Mouse (Mus musculus): Measurements from ENCODE around the gene Sfn.

The Sfn gene

DNA sequence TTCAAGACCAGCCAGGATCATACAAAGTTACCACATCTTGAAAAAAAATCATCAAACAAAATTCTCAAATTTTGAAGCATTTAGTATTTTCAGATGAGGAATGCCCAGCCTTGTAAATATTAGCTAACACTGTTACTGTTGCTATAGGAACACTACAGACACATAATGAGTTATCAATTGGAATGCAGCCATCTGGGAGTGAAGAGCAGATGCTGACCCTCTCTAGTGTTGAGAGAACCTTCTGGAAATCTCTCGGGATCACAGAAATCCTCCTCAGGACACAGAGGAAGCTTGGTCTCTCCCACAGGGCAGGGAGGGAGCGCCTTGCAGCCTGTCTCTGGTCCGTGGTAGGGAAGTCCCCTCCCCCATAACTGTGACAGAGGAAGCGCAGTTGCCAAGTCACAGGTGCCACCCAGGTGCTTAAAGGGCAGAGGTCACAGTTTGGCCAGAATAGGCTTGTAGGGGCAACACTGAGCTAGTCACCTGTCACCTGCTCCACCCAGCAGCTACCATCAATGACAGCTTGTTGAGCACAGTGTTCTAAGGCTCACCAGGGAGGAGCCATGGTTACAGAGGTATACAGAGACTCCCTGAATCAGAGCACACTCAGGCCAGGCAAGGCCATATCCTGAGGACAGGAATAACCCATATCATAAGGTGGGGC is 17.6 kb upstream of the Sfn start:
- no peak for DNase-seq

- no peak for DNase-seq
Observed at GRCm38 (mm10) chr4:133617936-133618335, 16.0 kb upstream of the Sfn start.

DNA sequence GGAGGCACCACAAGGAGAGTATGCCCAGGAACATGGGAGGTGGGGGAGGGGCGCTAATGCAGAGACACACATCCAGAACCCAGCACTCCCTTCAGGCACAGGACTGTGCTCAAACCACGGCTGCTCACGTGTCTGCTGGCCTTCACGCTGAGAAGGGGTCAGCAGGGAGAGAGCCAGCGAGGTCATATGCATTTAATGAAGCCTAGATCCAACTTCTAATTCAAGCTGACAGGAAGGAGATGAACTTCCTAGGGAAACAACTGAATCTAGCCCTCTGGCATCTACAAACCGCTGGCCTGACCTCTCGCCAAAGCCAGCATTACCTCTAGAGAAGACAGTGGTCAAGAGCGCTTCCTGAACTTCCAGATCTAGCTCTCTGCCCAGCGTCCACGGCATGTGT is 13.4 kb upstream of the Sfn start:
- no peak for DNase-seq

- no peak for DNase-seq
Observed at GRCm38 (mm10) chr4:133614274-133614761, 12.3 kb upstream of the Sfn start.

DNA sequence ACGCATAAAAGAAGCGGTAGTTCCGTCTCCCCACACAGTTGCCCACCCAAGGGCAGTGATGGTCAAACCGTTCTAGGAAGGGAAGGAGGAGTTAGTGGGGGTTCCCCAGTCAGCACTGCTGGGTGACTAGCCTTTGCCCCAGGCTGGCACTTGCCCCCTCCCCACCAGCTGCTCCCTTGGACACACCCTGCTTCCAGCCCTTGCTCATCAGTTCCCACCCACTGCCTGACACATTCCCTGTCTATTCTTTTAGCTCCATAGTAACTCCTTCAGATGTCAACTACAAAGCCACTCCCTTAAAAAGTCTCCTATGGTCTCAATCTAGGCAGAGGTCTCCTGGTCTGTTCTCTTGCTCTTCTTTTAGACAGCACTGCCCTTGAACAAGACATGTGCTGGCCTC is 11.9 kb upstream of the Sfn start:
- no peak for DNase-seq

GRCm38 (mm10) chr4:133613026-133613425 is 11.1 kb upstream of the Sfn start:
- no peak for DNase-seq

DNA sequence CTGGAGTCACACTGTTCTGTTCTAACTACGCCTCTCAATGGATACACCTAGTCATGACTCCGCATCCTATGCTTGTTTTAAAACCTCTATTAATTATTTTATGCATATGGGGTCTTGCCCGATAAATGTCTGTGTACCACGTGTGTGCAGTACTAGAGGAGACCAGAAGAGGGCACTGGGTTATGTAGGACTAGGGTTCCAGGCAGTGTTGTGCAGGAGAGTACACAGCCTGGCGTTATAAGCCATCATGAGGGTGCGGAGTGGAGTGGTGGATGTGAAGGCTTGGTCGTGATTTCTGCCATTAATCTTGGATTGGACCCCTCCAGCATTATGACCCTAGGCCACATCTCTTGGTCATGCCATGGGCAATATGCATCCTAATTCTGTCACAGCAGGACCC is 10.4 kb upstream of the Sfn start:
- DNase-seq, result no peak

DNA sequence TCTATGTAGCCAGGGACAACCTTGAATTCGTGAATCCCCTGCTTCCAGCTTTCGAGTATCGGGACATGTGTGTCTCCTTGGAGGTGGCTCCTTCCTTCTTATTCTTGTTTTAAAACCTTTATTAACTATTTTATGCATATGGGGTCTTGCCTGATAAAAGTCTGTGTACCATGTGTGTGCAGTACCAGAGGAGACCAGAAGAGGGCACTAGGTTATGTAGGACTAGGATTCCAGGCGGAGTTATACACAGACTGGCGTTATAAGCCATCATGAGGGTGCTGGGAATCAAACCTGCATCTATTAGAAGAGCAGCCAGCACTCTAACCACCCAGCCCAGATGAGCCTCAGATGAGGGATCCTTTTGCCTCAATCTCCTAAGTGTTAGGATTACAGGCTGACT is 9.8 kb upstream of the Sfn start:
- peak; percentile 47 for DNase-seq

DNA sequence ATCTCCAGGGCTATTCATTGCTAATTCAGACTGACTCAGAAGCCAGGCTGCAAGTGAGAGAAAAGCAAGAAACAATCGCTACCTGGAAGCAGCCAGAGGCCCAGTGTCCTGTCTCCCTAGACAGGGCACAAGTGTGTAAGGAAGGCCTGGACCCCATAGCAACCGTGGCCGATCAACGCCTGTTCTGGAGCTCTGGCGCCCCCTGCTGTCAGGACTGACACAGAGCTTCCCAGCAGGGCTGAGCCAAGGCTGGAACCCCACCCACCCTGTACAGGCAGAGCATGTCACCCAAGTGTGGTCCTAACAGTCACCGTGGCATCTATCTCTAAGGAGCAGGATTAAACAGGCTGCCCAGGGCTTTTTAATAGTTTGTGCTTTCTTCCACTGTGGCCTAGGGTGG is 7.8 kb upstream of the Sfn start:
- DNase-seq, result peak; percentile 95

DNA sequence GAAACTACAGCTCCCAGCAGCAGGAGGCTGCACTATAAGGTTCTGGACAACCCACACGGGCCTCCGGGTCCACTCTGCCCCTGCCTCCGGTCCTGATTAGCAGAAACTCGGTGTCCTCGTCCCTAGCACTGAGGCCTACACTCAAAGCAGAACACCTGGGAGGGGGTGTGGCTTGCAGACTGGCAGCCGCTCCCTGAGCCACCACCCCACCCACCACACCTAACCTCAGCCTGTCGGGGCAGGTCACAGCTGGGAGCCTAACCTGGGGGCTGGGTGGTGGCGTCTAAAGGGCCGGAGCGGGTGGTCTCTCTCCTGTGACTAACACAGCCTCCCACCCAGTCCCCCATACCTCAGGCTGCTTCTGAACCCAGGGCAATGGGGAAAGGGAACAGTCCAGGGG is 5.3 kb upstream of the Sfn start:
- DNase-seq, result no peak

- peak; percentile 6 for DNase-seq
Observed at GRCm38 (mm10) chr4:133605330-133605729, 3.4 kb upstream of the Sfn start.

GRCm38 (mm10) chr4:133604856-133605255 is 2.9 kb upstream of the Sfn start:
- no peak for DNase-seq

GRCm38 (mm10) chr4:133604175-133604574 is 2.2 kb upstream of the Sfn start:
- no peak for DNase-seq

DNA sequence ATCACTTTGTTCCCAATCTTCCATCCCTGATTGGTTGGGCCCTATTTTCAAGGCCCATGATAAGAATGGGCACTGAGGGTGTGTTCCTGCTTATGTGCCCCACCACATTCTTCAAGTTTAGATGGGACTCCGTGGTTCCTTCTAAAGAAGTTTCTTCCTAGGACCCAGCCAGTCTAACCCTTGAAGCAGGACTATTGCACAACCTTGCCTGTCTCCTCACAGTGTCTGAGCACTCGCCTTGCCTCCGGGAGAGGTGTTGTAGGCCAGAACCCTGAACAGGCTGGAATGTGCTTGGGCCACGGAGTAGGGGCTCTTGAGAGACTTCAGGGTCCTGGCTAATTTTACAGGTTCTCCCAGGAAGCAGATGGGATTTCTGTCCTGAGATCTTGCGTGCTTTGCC is 1.1 kb upstream of the Sfn start:
- DNase-seq, result no peak

DNA sequence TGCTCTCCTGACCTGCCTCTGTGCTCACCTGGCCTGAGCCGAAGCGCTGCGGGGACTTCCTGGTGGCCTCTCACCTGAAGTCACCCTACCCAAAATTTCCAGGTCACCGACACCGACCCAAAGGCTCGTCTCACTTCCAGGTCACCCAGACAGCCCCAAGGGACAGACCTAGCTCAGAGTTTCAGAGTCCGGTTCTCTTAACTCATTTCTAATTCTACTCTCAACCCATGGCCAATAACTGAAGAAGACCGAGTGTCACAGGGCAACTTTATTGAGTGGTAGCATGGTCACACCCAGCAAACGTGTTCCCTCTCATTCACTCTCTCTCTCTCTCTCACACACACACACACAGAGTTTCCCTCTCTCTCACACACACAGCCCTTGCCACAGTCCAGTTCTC is 1.7 kb downstream of the Sfn start:
- no peak for DNase-seq

DNA sequence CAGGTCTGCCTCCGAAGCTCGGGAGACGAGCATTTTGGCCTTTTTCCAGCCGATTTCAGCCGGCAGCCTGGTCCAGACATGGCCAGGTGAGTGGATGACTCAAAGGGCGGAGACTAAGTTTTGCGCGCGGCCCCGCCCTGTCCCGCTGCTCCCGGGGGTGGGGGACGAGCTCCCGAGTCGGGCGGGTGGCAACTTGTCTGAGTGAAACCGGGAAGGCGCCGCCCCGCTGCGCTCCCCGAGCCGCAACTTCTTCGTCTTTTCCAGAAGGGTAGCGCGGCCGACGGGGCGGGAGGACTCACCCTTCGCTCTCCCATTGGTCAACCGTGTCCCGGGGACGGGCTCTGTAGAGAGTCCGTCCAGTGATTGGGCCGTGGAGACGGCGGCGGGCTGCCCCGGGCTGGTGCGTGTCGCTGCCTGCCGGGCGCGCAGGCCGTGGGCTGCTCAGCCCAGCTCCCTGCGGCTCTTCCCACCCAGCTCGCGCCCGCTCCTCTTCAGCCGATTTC is 2.3 kb downstream of the Sfn start:
- DNase-seq, result peak; percentile 67

GRCm38 (mm10) chr4:133599116-133599515 is 2.9 kb downstream of the Sfn start:
- no peak for DNase-seq

- no peak for DNase-seq
Observed at GRCm38 (mm10) chr4:133598616-133599015, 3.4 kb downstream of the Sfn start.

- no peak for DNase-seq
Observed at GRCm38 (mm10) chr4:133596084-133596483, 5.9 kb downstream of the Sfn start.

- no peak for DNase-seq
Observed at GRCm38 (mm10) chr4:133595538-133595937, 6.4 kb downstream of the Sfn start.

DNA sequence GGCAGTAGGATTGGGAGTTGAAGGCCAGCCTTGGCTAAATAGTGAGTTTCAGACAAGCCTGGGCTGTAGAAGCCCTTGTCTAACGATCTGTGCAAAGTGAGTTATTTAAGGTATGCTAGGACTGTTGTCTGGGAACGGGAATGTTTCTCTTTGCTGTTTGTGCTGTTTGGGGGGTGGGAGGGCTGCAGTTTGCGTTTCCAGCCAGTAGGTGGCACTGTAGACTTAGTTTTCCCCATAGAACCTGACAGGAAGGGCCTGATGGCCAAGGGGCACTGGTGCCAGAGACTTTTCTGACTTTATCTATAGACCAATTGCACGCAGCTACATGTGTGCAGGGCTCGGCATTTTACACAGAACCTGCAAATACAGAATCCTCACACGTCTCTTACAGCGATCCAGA is 9.4 kb downstream of the Sfn start:
- peak; percentile 74 for DNase-seq

- peak; percentile 88 for DNase-seq
Observed at GRCm38 (mm10) chr4:133584059-133584951, 17.7 kb downstream of the Sfn start, which contains the start of gene Gpn2. Gpn2 (plus strand) TSS chr4:133584362.

GRCm38 (mm10) chr4:133583690-133584058 is 18.3 kb downstream of the Sfn start:
- DNase-seq, result no peak

GRCm38 (mm10) chr4:133577983-133578382 is 24.0 kb downstream of the Sfn start:
- no peak for DNase-seq

Measured in thymus, postnatal 4 days (tissue).